Mouse (Mus musculus) cerebral cortex, adult 2 months (tissue): Measurements from ENCODE around the gene R3hdm2.

Experiments used
- WGBS: fragments of 180-500 bp; shearing (Covaris S2); methylation state at CpG from one replicate; pipeline ENCODE4 v1.1.7; 2018; 5-methylcytosine and 5-hydroxymethylcytosine counted together

The R3hdm2 gene

GRCm38 (mm10) chr10:127422047-127422446 lies 41.9 kb downstream of the R3hdm2 start:
- 8% methylated on average over 6 of the region's 6 CpGs for WGBS

- WGBS, result 94% methylated on average over 2 of the region's 2 CpGs
These were observed 45.7 kb downstream of the R3hdm2 start for GRCm38 (mm10) chr10:127425794-127426193.

GRCm38 (mm10) chr10:127426670-127427069 lies 46.5 kb downstream of the R3hdm2 start:
- WGBS, result 18% methylated on average over 2 of the region's 2 CpGs

GRCm38 (mm10) chr10:127427107-127427506 lies 47.0 kb downstream of the R3hdm2 start:
- WGBS, result 52% methylated on average over 1 of the region's 1 CpGs

GRCm38 (mm10) chr10:127427987-127428386 lies 47.9 kb downstream of the R3hdm2 start:
- WGBS, result 93% methylated on average over 1 of the region's 1 CpGs

- 47% methylated on average over 1 of the region's 1 CpGs for WGBS
These were observed 49.4 kb downstream of the R3hdm2 start for GRCm38 (mm10) chr10:127429538-127429937.

- WGBS, result 74% methylated on average over 4 of the region's 4 CpGs
These were observed 52.3 kb downstream of the R3hdm2 start for GRCm38 (mm10) chr10:127432466-127432865.

GRCm38 (mm10) chr10:127437354-127438113 lies 57.4 kb downstream of the R3hdm2 start:
- WGBS, result 81% methylated on average over 5 of the region's 5 CpGs

GRCm38 (mm10) chr10:127453701-127454100 lies 73.6 kb downstream of the R3hdm2 start:
- WGBS, result 100% methylated on average over 1 of the region's 1 CpGs

- 56% methylated on average over 5 of the region's 5 CpGs for WGBS
These were observed 82.4 kb downstream of the R3hdm2 start for GRCm38 (mm10) chr10:127462411-127463096.

GRCm38 (mm10) chr10:127471281-127471988 lies 91.3 kb downstream of the R3hdm2 start:
- 74% methylated on average over 15 of the region's 15 CpGs for WGBS

GRCm38 (mm10) chr10:127472722-127473121 lies 92.6 kb downstream of the R3hdm2 start:
- WGBS, result 89% methylated on average over 9 of the region's 9 CpGs

- WGBS, result 95% methylated on average over 4 of the region's 4 CpGs
These were observed 95.0 kb downstream of the R3hdm2 start for GRCm38 (mm10) chr10:127475175-127475574.

- WGBS, result 83% methylated on average over 3 of the region's 3 CpGs
These were observed 96.4 kb downstream of the R3hdm2 start for GRCm38 (mm10) chr10:127476541-127476940.

- whole genome bisulfite sequencing, result 74% methylated on average over 7 of the region's 7 CpGs
These were observed 97.2 kb downstream of the R3hdm2 start for GRCm38 (mm10) chr10:127477301-127477700.

- WGBS, result 47% methylated on average over 4 of the region's 4 CpGs
These were observed 99.0 kb downstream of the R3hdm2 start for GRCm38 (mm10) chr10:127479131-127479530.

- WGBS, result 60% methylated on average over 19 of the region's 19 CpGs
These were observed 101.0 kb downstream of the R3hdm2 start for GRCm38 (mm10) chr10:127480833-127481813.

- WGBS, result 83% methylated on average over 10 of the region's 10 CpGs
These were observed 105.1 kb downstream of the R3hdm2 start for GRCm38 (mm10) chr10:127485235-127485634.

- WGBS, result 52% methylated on average over 7 of the region's 7 CpGs
These were observed 108.7 kb downstream of the R3hdm2 start for GRCm38 (mm10) chr10:127488856-127489255.

GRCm38 (mm10) chr10:127490160-127491127 lies 110.3 kb downstream of the R3hdm2 start:
- WGBS, result 70% methylated on average over 18 of the region's 18 CpGs
